In the genomic region with DNA sequence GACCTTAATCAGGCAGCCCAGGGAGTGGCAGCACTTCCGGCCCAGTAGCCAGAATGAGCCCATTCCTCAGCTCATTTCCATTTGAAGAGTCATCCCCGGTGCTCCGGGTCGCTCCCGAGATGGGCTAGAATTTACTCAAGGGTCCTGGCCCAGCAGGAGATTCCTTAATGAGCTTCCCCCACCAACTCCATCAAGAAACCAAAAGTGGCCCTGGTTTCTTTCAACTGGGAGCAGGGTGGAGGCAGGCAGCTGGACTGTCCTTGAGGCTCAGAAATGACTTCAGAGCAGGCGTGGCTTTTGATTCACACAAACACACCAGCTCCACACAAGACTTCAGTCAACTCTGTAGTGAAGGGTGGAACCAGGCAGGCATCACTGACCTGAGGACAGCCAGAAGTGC, we compare ENCODE assay signal across 14 mouse cellular contexts.
DNase-seq lines count a peak whose midpoint lies in the region; ATAC-seq and TF ChIP-seq lines count a peak whose summit lies in the region.
"Had no signal": no experiment of that assay in that cellular context is flagged by ENCODE, and none has a peak within 500 bp of the region (broad histone marks: within the 10 kb centered on the region; RNA-seq: fewer than 3 reads in every experiment).

No protein-coding gene starts in this region.

- ATAC-seq in forebrain, embryonic 14.5 days: no peak
- ATAC-seq in forebrain, embryonic 15.5 days (replicated peaks): no peak
- ATAC-seq in hindbrain, embryonic 12.5 days (ENCODE audit: low FRiP score): no peak
- no peak for ATAC-seq in hindbrain, embryonic 14.5 days (ENCODE audit: low FRiP score)
- ATAC-seq in liver, embryonic 12.5 days: no peak
- ATAC-seq: liver, postnatal 0 days; Patski had no signal

- no peak overlapping the region for H3K4me3 ChIP-seq in forebrain, embryonic 14.5 days (ENCODE audit: low read depth, low read length)
- no peak overlapping the region for H3K4me3 ChIP-seq in forebrain, embryonic 15.5 days
- H3K4me3 ChIP-seq in hindbrain, embryonic 12.5 days: no peak overlapping the region
- no peak overlapping the region for H3K4me3 ChIP-seq in hindbrain, embryonic 14.5 days (replicated peaks; ENCODE audit: low read length)
- no peak overlapping the region for H3K4me3 ChIP-seq in ES-E14 (ENCODE audit: insufficient read depth in 1 of 2, low read depth in 1 of 2, low read length in 2 of 2, poor library complexity in 1 of 2, severe bottlenecking in 1 of 2)
- no peak overlapping the region for H3K4me3 ChIP-seq in bone marrow macrophage, adult 2 months (ENCODE audit: insufficient read depth, low read length)
- no peak overlapping the region for H3K4me3 ChIP-seq in liver, embryonic 12.5 days
- H3K4me3 ChIP-seq: kidney, embryonic 15.5 days had no signal

- peaks cover 8% of the 10 kb centered on the region for H3K4me1 ChIP-seq in forebrain, embryonic 14.5 days (ENCODE audit: control insufficient read depth, insufficient read depth, low read length)
- H3K4me1 ChIP-seq in forebrain, embryonic 15.5 days: peaks cover 8% of the 10 kb centered on the region
- H3K4me1 ChIP-seq in hindbrain, embryonic 12.5 days: peaks cover 40% of the 10 kb centered on the region
- peaks cover 16% of the 10 kb centered on the region for H3K4me1 ChIP-seq in hindbrain, embryonic 14.5 days (replicated peaks; ENCODE audit: control insufficient read depth, insufficient read depth, low read length)
- H3K4me1 ChIP-seq in ES-E14 (ENCODE audit: control insufficient read depth in 2 of 2, insufficient read depth in 2 of 2, low read length in 2 of 2, poor library complexity in 1 of 2): peaks cover 3 to 23% of the 10 kb centered on the region in 2 experiments; a peak in 3 of 4 replicates
- peaks cover 48% of the 10 kb centered on the region for H3K4me1 ChIP-seq in bone marrow macrophage, adult 2 months (ENCODE audit: control insufficient read depth, insufficient read depth, low read length)
- H3K4me1 ChIP-seq in liver, embryonic 12.5 days: 0 out of 2 replicates have a peak, but pooled peaks cover 5% of the 10 kb centered on the region

- H3K27me3 ChIP-seq in forebrain, embryonic 14.5 days (replicated peaks; ENCODE audit: control insufficient read depth, insufficient read depth, low read length): no peaks in the 10 kb centered on the region
- no peaks in the 10 kb centered on the region for H3K27me3 ChIP-seq in forebrain, embryonic 15.5 days
- H3K27me3 ChIP-seq in hindbrain, embryonic 12.5 days: peaks cover 2% of the 10 kb centered on the region; the same call in 1 of the 2 replicates
- no peaks in the 10 kb centered on the region for H3K27me3 ChIP-seq in hindbrain, embryonic 14.5 days (ENCODE audit: control insufficient read depth, insufficient read depth, low read length)
- no peaks in the 10 kb centered on the region for H3K27me3 ChIP-seq in liver, embryonic 12.5 days (replicated peaks)
- H3K27me3 ChIP-seq: kidney, embryonic 15.5 days; Patski had no signal

- no peak for TF ChIP-seq CTCF in bone marrow macrophage, adult 2 months (IDR thresholded peaks at IDR 0.05; ENCODE audit: low read depth, low read length)

- no peak overlapping the region for H3K27ac ChIP-seq in forebrain, embryonic 14.5 days (ENCODE audit: low read depth, low read length)
- no peak overlapping the region for H3K27ac ChIP-seq in forebrain, embryonic 15.5 days (replicated peaks)
- H3K27ac ChIP-seq in hindbrain, embryonic 12.5 days: peak overlapping the region; percentile 17; the same call in 1 of the 2 replicates
- H3K27ac ChIP-seq in hindbrain, embryonic 14.5 days: no peak overlapping the region
- peak overlapping the region; percentile 90 for H3K27ac ChIP-seq in ES-E14 (ENCODE audit: insufficient read depth, low read depth, low read length, poor library complexity, severe bottlenecking)
- peak overlapping the region; percentile 71 for H3K27ac ChIP-seq in bone marrow macrophage, adult 2 months (ENCODE audit: insufficient read depth, low read depth, low read length)
- H3K27ac ChIP-seq in liver, embryonic 12.5 days: no peak overlapping the region
- H3K27ac ChIP-seq: kidney, embryonic 15.5 days had no signal

- WGBS in forebrain, embryonic 14.5 days: 10% methylated on average over 6 of the region's 6 CpGs
- WGBS in forebrain, embryonic 15.5 days: 15% methylated on average over 6 of the region's 6 CpGs
- WGBS in hindbrain, embryonic 12.5 days: 20% methylated on average over 6 of the region's 6 CpGs
- 18% methylated on average over 6 of the region's 6 CpGs for WGBS in hindbrain, embryonic 14.5 days
- 49% methylated on average over 6 of the region's 6 CpGs for WGBS in liver, embryonic 12.5 days (ENCODE audit: insufficient replicate concordance)

- peaks cover 21% of the 10 kb centered on the region for H3K36me3 ChIP-seq in forebrain, embryonic 14.5 days (ENCODE audit: control insufficient read depth, insufficient read depth, low read length)
- 0 out of 2 replicates have a peak, but pooled peaks cover 8% of the 10 kb centered on the region for H3K36me3 ChIP-seq in forebrain, embryonic 15.5 days
- H3K36me3 ChIP-seq in hindbrain, embryonic 12.5 days: peaks cover 21% of the 10 kb centered on the region
- H3K36me3 ChIP-seq in hindbrain, embryonic 14.5 days (replicated peaks; ENCODE audit: control insufficient read depth, insufficient read depth): peaks cover 11% of the 10 kb centered on the region; the same call in 1 of the 2 replicates
- peaks cover 4% of the 10 kb centered on the region; the same call in 1 of the 2 replicates for H3K36me3 ChIP-seq in ES-E14 (ENCODE audit: control insufficient read depth, insufficient read depth, low read length, poor library complexity, severe bottlenecking)
- no peaks in the 10 kb centered on the region for H3K36me3 ChIP-seq in liver, embryonic 12.5 days

- H3K4me2 ChIP-seq in forebrain, embryonic 14.5 days (ENCODE audit: low read length): no peak overlapping the region
- H3K4me2 ChIP-seq in forebrain, embryonic 15.5 days (replicated peaks): no peak overlapping the region
- no peak overlapping the region for H3K4me2 ChIP-seq in hindbrain, embryonic 12.5 days (replicated peaks)
- no peak overlapping the region for H3K4me2 ChIP-seq in hindbrain, embryonic 14.5 days (replicated peaks)
- H3K4me2 ChIP-seq in liver, embryonic 12.5 days: no peak overlapping the region
- H3K4me2 ChIP-seq: kidney, embryonic 15.5 days had no signal

- DNase-seq in forebrain, embryonic 14.5 days (ENCODE audit: low spot score): peak; percentile 15
- no peak for DNase-seq in hindbrain, embryonic 14.5 days (ENCODE audit: low spot score)
- DNase-seq in ES-E14 (ENCODE audit: low read depth, low spot score): peak; percentile 73
- no peak for DNase-seq in cerebellum, postnatal 36 days
- DNase-seq: cerebellum, postnatal 25 days; liver, postnatal 0 days; retina, postnatal 1 day; thymus, adult 2 months had no signal

- no peak for TF ChIP-seq POLR2A in bone marrow macrophage, adult 2 months (IDR thresholded peaks at IDR 0.05; ENCODE audit: borderline replicate concordance, low read depth, low read length)

- in situ Hi-C loops in ES-E14 (cut with MboI; ENCODE audit: low sequenced_read_pairs in 2 of 2, unreplicated experiment in 2 of 2): no loop called here

- H3K9ac ChIP-seq in forebrain, embryonic 14.5 days (ENCODE audit: low read length): no peak overlapping the region
- H3K9ac ChIP-seq in forebrain, embryonic 15.5 days (replicated peaks): no peak overlapping the region
- no peak overlapping the region for H3K9ac ChIP-seq in hindbrain, embryonic 12.5 days
- no peak overlapping the region for H3K9ac ChIP-seq in hindbrain, embryonic 14.5 days
- H3K9ac ChIP-seq in ES-E14 (ENCODE audit: insufficient read depth, low read depth, low read length, poor library complexity, severe bottlenecking): no peak overlapping the region
- no peak overlapping the region for H3K9ac ChIP-seq in liver, embryonic 12.5 days
- H3K9ac ChIP-seq: kidney, embryonic 15.5 days; liver, postnatal 0 days had no signal

- no peaks in the 10 kb centered on the region for H3K9me3 ChIP-seq in forebrain, embryonic 14.5 days (replicated peaks; ENCODE audit: control insufficient read depth, low read length)
- H3K9me3 ChIP-seq in forebrain, embryonic 15.5 days: no peaks in the 10 kb centered on the region
- H3K9me3 ChIP-seq in hindbrain, embryonic 12.5 days (replicated peaks): no peaks in the 10 kb centered on the region
- no peaks in the 10 kb centered on the region for H3K9me3 ChIP-seq in hindbrain, embryonic 14.5 days (ENCODE audit: control insufficient read depth, low read length)
- no peaks in the 10 kb centered on the region for H3K9me3 ChIP-seq in ES-E14 (ENCODE audit: control insufficient read depth, insufficient read depth, low read depth, low read length)
- no peaks in the 10 kb centered on the region for H3K9me3 ChIP-seq in liver, embryonic 12.5 days (replicated peaks)
- H3K9me3 ChIP-seq: kidney, embryonic 15.5 days had no signal

TF ChIP-seq in ES-E14, 5 proteins besides CTCF, POLR2A, EP300 and RAD21:
- TF ChIP-seq MAFK (IDR thresholded peaks at IDR 0.05; ENCODE audit: insufficient read depth, low read depth, low read length): no peak
- no peak for TF ChIP-seq CHD2 (IDR thresholded peaks at IDR 0.05; ENCODE audit: low read depth, low read length)
- TF ChIP-seq HCFC1 (IDR thresholded peaks at IDR 0.05; ENCODE audit: borderline replicate concordance, insufficient read depth, low read length): no peak
- TF ChIP-seq ZC3H11A (IDR thresholded peaks at IDR 0.05; ENCODE audit: borderline replicate concordance, low read depth, low read length): no peak
- no peak for TF ChIP-seq ZNF384 (IDR thresholded peaks at IDR 0.05; ENCODE audit: low read depth, low read length)

Comparison
In these comparisons a context has a peak if more than half of its experiments do, and no peak if none do; other contexts are left out.
1. H3K27ac ChIP-seq: peak in hindbrain, embryonic 12.5 days (single experiment), ES-E14 (single experiment) and bone marrow macrophage, adult 2 months (single experiment); none in forebrain, embryonic 14.5 days (single experiment), forebrain, embryonic 15.5 days (single experiment), hindbrain, embryonic 14.5 days (single experiment) and liver, embryonic 12.5 days (single experiment).
2. DNase-seq: peak in forebrain, embryonic 14.5 days (single experiment) and ES-E14 (single experiment); none in hindbrain, embryonic 14.5 days (single experiment) and cerebellum, postnatal 36 days (0 of 2).